In the genomic region with DNA sequence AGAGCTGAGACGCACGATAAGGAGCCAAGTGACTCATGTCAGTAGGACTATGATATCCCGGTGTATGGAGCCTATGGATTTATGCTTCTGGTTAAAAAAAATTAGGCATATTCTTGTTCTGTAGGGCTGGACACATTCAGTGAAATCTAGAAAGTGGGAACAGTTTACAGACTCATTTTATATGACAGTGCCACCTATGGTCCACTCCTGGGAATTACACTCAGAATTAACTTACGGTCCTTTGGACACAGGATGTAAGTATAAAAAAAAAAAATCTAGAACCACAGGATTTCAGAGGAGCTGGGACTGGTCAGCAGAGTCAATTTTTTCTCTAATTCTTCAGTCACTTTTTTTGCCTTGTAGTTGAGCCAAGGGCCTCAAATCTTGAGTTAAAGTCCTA, we compare ENCODE assay signal across 9 mouse cellular contexts. TPM values are rescaled to one million over a fixed set of nuclear protein-coding genes. Genes with fewer than 3 reads are reported as not detected.
DNase-seq lines count a peak whose midpoint lies in the region; ATAC-seq and TF ChIP-seq lines count a peak whose summit lies in the region.
"Had no signal": no experiment of that assay in that cellular context is flagged by ENCODE, and none has a peak within 500 bp of the region (broad histone marks: within the 10 kb centered on the region; RNA-seq: fewer than 3 reads in every experiment).

No protein-coding gene starts in this region.

- no peak for ATAC-seq in hindbrain, embryonic 14.5 days (ENCODE audit: low FRiP score)
- 0 out of 2 replicates have a peak, but pooled peaks have one; percentile 38 for ATAC-seq in lung, embryonic 14.5 days (ENCODE audit: insufficient read depth)

- H3K9me3 ChIP-seq in hindbrain, embryonic 14.5 days (ENCODE audit: control insufficient read depth, low read length), result no peaks in the 10 kb centered on the region
- no peaks in the 10 kb centered on the region for H3K9me3 ChIP-seq in hindbrain, embryonic 10.5 days
- H3K9me3 ChIP-seq in MEL (replicated peaks; ENCODE audit: insufficient read depth, low read length), result no peaks in the 10 kb centered on the region
- no peaks in the 10 kb centered on the region for H3K9me3 ChIP-seq in lung, embryonic 14.5 days (ENCODE audit: low read depth, low read length)
- H3K9me3 ChIP-seq: limb, embryonic 13.5 days had no signal

- H3K4me2 ChIP-seq in hindbrain, embryonic 14.5 days (replicated peaks), result no peak overlapping the region
- no peak overlapping the region for H3K4me2 ChIP-seq in lung, embryonic 14.5 days
- H3K4me2 ChIP-seq: limb, embryonic 13.5 days had no signal

- H3K36me3 ChIP-seq in hindbrain, embryonic 14.5 days (replicated peaks; ENCODE audit: control insufficient read depth, insufficient read depth), result no peaks in the 10 kb centered on the region
- H3K36me3 ChIP-seq in hindbrain, embryonic 10.5 days, result no peaks in the 10 kb centered on the region
- H3K36me3 ChIP-seq in MEL (ENCODE audit: control insufficient read depth in 1 of 2, insufficient read depth in 2 of 2, low read length in 2 of 2), result peaks cover 0 to 7% of the 10 kb centered on the region in 2 experiments; a peak in 2 of 4 replicates
- no peaks in the 10 kb centered on the region for H3K36me3 ChIP-seq in lung, embryonic 14.5 days (ENCODE audit: insufficient read depth)
- H3K36me3 ChIP-seq: limb, embryonic 13.5 days had no signal

- WGBS in hindbrain, embryonic 14.5 days, result 56% methylated on average over 4 of the region's 4 CpGs
- WGBS in hindbrain, embryonic 10.5 days, result 52% methylated on average over 4 of the region's 4 CpGs
- 42% methylated on average over 4 of the region's 4 CpGs for WGBS in lung, embryonic 14.5 days

- H3K9ac ChIP-seq in hindbrain, embryonic 14.5 days, result no peak overlapping the region
- H3K9ac ChIP-seq in MEL (ENCODE audit: control insufficient read depth, low read depth, low read length, poor library complexity, severe bottlenecking), result no peak overlapping the region
- H3K9ac ChIP-seq in lung, embryonic 14.5 days, result no peak overlapping the region
- H3K9ac ChIP-seq: limb, embryonic 13.5 days had no signal

- H3K4me1 ChIP-seq in hindbrain, embryonic 14.5 days (replicated peaks; ENCODE audit: control insufficient read depth, insufficient read depth, low read length), result no peaks in the 10 kb centered on the region
- no peaks in the 10 kb centered on the region for H3K4me1 ChIP-seq in hindbrain, embryonic 10.5 days (replicated peaks)
- peaks cover 2 to 9% of the 10 kb centered on the region in 2 experiments; a peak in 2 of 4 replicates for H3K4me1 ChIP-seq in MEL (ENCODE audit: control insufficient read depth in 1 of 2, insufficient read depth in 2 of 2, low read length in 2 of 2)
- no peaks in the 10 kb centered on the region for H3K4me1 ChIP-seq in lung, embryonic 14.5 days (ENCODE audit: insufficient read depth)
- H3K4me1 ChIP-seq: limb, embryonic 13.5 days had no signal

- H3K27ac ChIP-seq in hindbrain, embryonic 14.5 days, result no peak overlapping the region
- no peak overlapping the region for H3K27ac ChIP-seq in hindbrain, embryonic 10.5 days
- H3K27ac ChIP-seq in MEL (ENCODE audit: control insufficient read depth, low read depth, low read length), result no peak overlapping the region
- no peak overlapping the region for H3K27ac ChIP-seq in lung, embryonic 14.5 days (ENCODE audit: low read depth)
- H3K27ac ChIP-seq: limb, embryonic 13.5 days had no signal

- H3K79me2 ChIP-seq in MEL (ENCODE audit: control insufficient read depth, insufficient read depth, low read length, poor library complexity), result no peaks in the 10 kb centered on the region

- no peak for TF ChIP-seq EP300 in MEL (IDR thresholded peaks at IDR 0.05; ENCODE audit: low read depth in 1 of 2, low read length in 2 of 2)

- peak; percentile 71 for DNase-seq in hindbrain, embryonic 14.5 days (ENCODE audit: low spot score)
- DNase-seq in hindbrain, embryonic 10.5 days (ENCODE audit: low spot score), result no peak
- peak; percentile 53 to 67 for DNase-seq in B cell, adult 2 months
- peak; percentile 84 for DNase-seq in MEL (ENCODE audit: low read depth, low spot score)
- DNase-seq in embryo, embryonic 9.5 days (ENCODE audit: extremely low spot score), result peak; percentile 47
- peak; percentile 88 for DNase-seq in lung, embryonic 14.5 days
- no peak for DNase-seq in yolk sac, embryonic 10.5 days (ENCODE audit: low spot score)
- DNase-seq in right cerebral cortex, postnatal 14 days, result no peak

- peak; percentile 6 to 75 (median 62); a peak in 4 of 6 replicates for TF ChIP-seq CTCF in MEL (IDR thresholded peaks at IDR 0.05 in 2 of 3, conservative IDR thresholded peaks at IDR 0.05 in 1 of 3; ENCODE audit: control insufficient read depth in 1 of 3, insufficient read depth in 1 of 3, low read depth in 2 of 3, low read length in 3 of 3, poor library complexity in 1 of 3, severe bottlenecking in 1 of 3)
- TF ChIP-seq CTCF in lung, embryonic 14.5 days (IDR thresholded peaks at IDR 0.05; ENCODE audit: low read depth), result peak; percentile 59

- TF ChIP-seq RAD21 in MEL (IDR thresholded peaks at IDR 0.05; ENCODE audit: low read depth, low read length), result peak; percentile 60

- no peak for TF ChIP-seq POLR2A in MEL (IDR thresholded peaks at IDR 0.05; ENCODE audit: control insufficient read depth in 1 of 2, insufficient read depth in 1 of 2, low read depth in 1 of 2, low read length in 2 of 2, poor library complexity in 1 of 2)

- no peak overlapping the region for H3K4me3 ChIP-seq in hindbrain, embryonic 14.5 days (replicated peaks; ENCODE audit: low read length)
- no peak overlapping the region for H3K4me3 ChIP-seq in hindbrain, embryonic 10.5 days
- no peak overlapping the region for H3K4me3 ChIP-seq in MEL (ENCODE audit: control insufficient read depth in 1 of 2, insufficient read depth in 1 of 2, low read depth in 2 of 2, low read length in 2 of 2)
- no peak overlapping the region for H3K4me3 ChIP-seq in lung, embryonic 14.5 days (ENCODE audit: low read depth, low read length)
- H3K4me3 ChIP-seq: limb, embryonic 13.5 days had no signal

- no peaks in the 10 kb centered on the region for H3K27me3 ChIP-seq in hindbrain, embryonic 14.5 days (ENCODE audit: control insufficient read depth, insufficient read depth, low read length)
- no peaks in the 10 kb centered on the region for H3K27me3 ChIP-seq in hindbrain, embryonic 10.5 days (ENCODE audit: insufficient read depth, poor library complexity, severe bottlenecking)
- H3K27me3 ChIP-seq in MEL (ENCODE audit: control insufficient read depth in 1 of 2, insufficient read depth in 2 of 2, low read length in 2 of 2), result no peaks in the 10 kb centered on the region
- H3K27me3 ChIP-seq in lung, embryonic 14.5 days (ENCODE audit: insufficient read depth, low read length), result no peaks in the 10 kb centered on the region
- H3K27me3 ChIP-seq: limb, embryonic 13.5 days had no signal

TF ChIP-seq in MEL, 35 proteins besides CTCF, POLR2A, EP300 and RAD21:
- TF ChIP-seq MYC (IDR thresholded peaks at IDR 0.05; ENCODE audit: low read depth, low read length), result no peak
- TF ChIP-seq KAT2A (conservative IDR thresholded peaks at IDR 0.05; ENCODE audit: low read depth, low read length), result no peak
- TF ChIP-seq GATA1 (IDR thresholded peaks at IDR 0.05; ENCODE audit: low read depth, low read length), result no peak
- no peak for TF ChIP-seq USF2 (IDR thresholded peaks at IDR 0.05; ENCODE audit: borderline replicate concordance in 1 of 2, insufficient read depth in 1 of 2, low read depth in 1 of 2, low read length in 2 of 2)
- no peak for TF ChIP-seq ZMIZ1 (IDR thresholded peaks at IDR 0.05; ENCODE audit: low read depth, low read length)
- no peak for TF ChIP-seq MAX (IDR thresholded peaks at IDR 0.05; ENCODE audit: low read length)
- TF ChIP-seq MAFK (IDR thresholded peaks at IDR 0.05; ENCODE audit: borderline replicate concordance, low read depth, low read length), result no peak
- peak; percentile 87 for TF ChIP-seq ZNF384 (IDR thresholded peaks at IDR 0.05; ENCODE audit: low read depth, low read length)
- no peak for TF ChIP-seq POLR2AphosphoS5 (IDR thresholded peaks at IDR 0.05; ENCODE audit: borderline replicate concordance, low read depth, low read length)
- no peak for TF ChIP-seq USF1 (IDR thresholded peaks at IDR 0.05; ENCODE audit: low read depth, low read length)
- no peak for TF ChIP-seq JUND (IDR thresholded peaks at IDR 0.05; ENCODE audit: low read depth, low read length)
- TF ChIP-seq UBTF (IDR thresholded peaks at IDR 0.05; ENCODE audit: borderline replicate concordance, insufficient read depth, low read depth, low read length), result no peak
- no peak for TF ChIP-seq MYB (IDR thresholded peaks at IDR 0.05; ENCODE audit: low read depth, low read length)
- peak; percentile 28; the same call in 1 of the 2 replicates for TF ChIP-seq ZC3H11A (IDR thresholded peaks at IDR 0.05; ENCODE audit: low read depth, low read length)
- no peak for TF ChIP-seq RCOR1 (IDR thresholded peaks at IDR 0.05; ENCODE audit: low read depth, low read length)

RNA-seq across cellular contexts. Expression of gene Slc30a5, which starts 20.9 kb away (rescaled TPM):
- polyA plus RNA-seq in hindbrain, embryonic 14.5 days (2014; fragmentation: Nextera tagmentation; extraction: Ambion mirVana), result 41.8 and 44.5 TPM in 2 replicates
- polyA plus RNA-seq in hindbrain, embryonic 10.5 days (2016; fragmentation: Nextera tagmentation; extraction: Ambion mirVana), result 33.0 and 36.4 TPM in 2 replicates
- total RNA-seq in MEL (2012; rRNA removed), result 56.2 and 58.3 TPM in 2 replicates
- 10 to 100 TPM in 1 of 2 experiments, not detected in 1; 57.4 TPM for polyA plus RNA-seq in MEL (2012; ENCODE audit: insufficient read depth in 1 of 2, insufficient read length in 2 of 2, low read depth in 1 of 2, low replicate concordance in 2 of 2, missing spikeins in 1 of 2)
- polyA plus RNA-seq in lung, embryonic 14.5 days (2014; fragmentation: Nextera tagmentation; extraction: Ambion mirVana), result 63.3 and 64.6 TPM in 2 replicates

Comparison
In these comparisons a context has a peak if more than half of its experiments do, and no peak if none do; other contexts are left out.
1. DNase-seq: peak in hindbrain, embryonic 14.5 days (single experiment), B cell, adult 2 months (2 of 2), MEL (single experiment), embryo, embryonic 9.5 days (single experiment) and lung, embryonic 14.5 days (single experiment); none in hindbrain, embryonic 10.5 days (single experiment), yolk sac, embryonic 10.5 days (single experiment) and right cerebral cortex, postnatal 14 days (single experiment).